Mouse (Mus musculus) ES-E14 (cell line): ENCODE results near the gene Rapgef3. TPM values are rescaled to one million over a fixed set of nuclear protein-coding genes. Genes with fewer than 3 reads are reported as not detected.

ENCODE experiments used
- DNase-seq: peaks from one replicate; pipeline ENCODE4 v3.0.0-alpha.2; 2013; ENCODE audit warnings: low read depth, low spot score
- H3K27ac ChIP-seq: 2 replicates; pipeline ENCODE4 v1.5.1; 2012; ENCODE audit warnings: low read depth, mild to moderate bottlenecking, low read length, moderate library complexity, mixed read lengths; ENCODE audit not compliant: poor library complexity, insufficient read depth, severe bottlenecking
- H3K36me3 ChIP-seq: 2 replicates; pipeline ENCODE4 v1.6.1; 2012; ENCODE audit warnings: mild to moderate bottlenecking, low read length, moderate library complexity, mixed read lengths; ENCODE audit not compliant: control insufficient read depth, poor library complexity, insufficient read depth, severe bottlenecking
- H3K4me1 ChIP-seq, 2 experiments: fragments of 150-350 bp in 1 of 2; sonication (generic) in 1 of 2; 2 replicates each; pipeline ENCODE4 v1.6.1; 2012; ENCODE audit warnings: low read length in 2 of 2, mild to moderate bottlenecking in 1 of 2, mixed read lengths in 1 of 2; ENCODE audit not compliant: control insufficient read depth in 2 of 2, insufficient read depth in 2 of 2, poor library complexity in 1 of 2
- H3K4me3 ChIP-seq, 2 experiments: fragments of 150-350 bp in 1 of 2; sonication (generic) in 1 of 2; 2 replicates each; pipeline ENCODE4 v1.5.1; 2012; ENCODE audit warnings: low read length in 2 of 2, low read depth in 1 of 2, mild to moderate bottlenecking in 1 of 2, mixed read lengths in 1 of 2; ENCODE audit not compliant: insufficient read depth in 1 of 2, poor library complexity in 1 of 2, severe bottlenecking in 1 of 2
- H3K9ac ChIP-seq: 2 replicates; pipeline ENCODE4 v1.6.1; 2012; ENCODE audit warnings: low read depth, mild to moderate bottlenecking, low read length, mixed read lengths; ENCODE audit not compliant: poor library complexity, insufficient read depth, severe bottlenecking
- H3K9me3 ChIP-seq: fragments of 150-350 bp; sonication (generic); 2 replicates; pipeline ENCODE4 v1.6.1; 2012; ENCODE audit warnings: low read depth, mild to moderate bottlenecking, low read length; ENCODE audit not compliant: control insufficient read depth, insufficient read depth
- CHD2 ChIP-seq: IDR thresholded peaks from 2 replicates; pipeline ENCODE4 v1.6.1; 2014; ENCODE audit warnings: mild to moderate bottlenecking, low read depth, low read length, inconsistent platforms
- HCFC1 ChIP-seq: IDR thresholded peaks from 2 replicates; pipeline ENCODE4 v1.6.1; 2012; ENCODE audit warnings: low read length, inconsistent platforms, borderline replicate concordance; ENCODE audit not compliant: insufficient read depth
- MAFK ChIP-seq: IDR thresholded peaks from 2 replicates; pipeline ENCODE4 v1.6.1; 2014; ENCODE audit warnings: mild to moderate bottlenecking, low read depth, low read length, inconsistent platforms; ENCODE audit not compliant: insufficient read depth
- ZC3H11A ChIP-seq: IDR thresholded peaks from 2 replicates; pipeline ENCODE4 v1.6.1; 2012; ENCODE audit warnings: low read depth, mild to moderate bottlenecking, inconsistent platforms, low read length, borderline replicate concordance
- ZNF384 ChIP-seq: IDR thresholded peaks from 2 replicates; pipeline ENCODE4 v1.6.1; 2012; ENCODE audit warnings: low read depth, low read length, inconsistent platforms
- in situ Hi-C, 2 experiments: fragments of 600-800 bp; cut with MboI; formaldehyde crosslinking; loops; one replicate each; pipeline ENCODE4 v1.15.1; 2025; ENCODE audit warnings: low sequenced_read_pairs in 2 of 2, inconsistent platforms in 1 of 2; ENCODE audit not compliant: unreplicated experiment in 2 of 2
- total RNA-seq: library from RNA; depleted of rRNA; stranded (reverse); fragments of 300-350 nt; gene quantifications from 2 replicates; pipeline ENCODE4 v1.2.3, GENCODE M21; 2012

The Rapgef3 gene
- total RNA-seq, 1 experiment, result 12.7 TPM

- Histone ChIP-seq H3K36me3 (no peaks in the 10 kb centered on the region), H3K4me1 (no peaks in the 10 kb centered on the region), H3K4me3 (no peak overlapping the region), H3K9me3 (no peaks in the 10 kb centered on the region), H3K27ac (no peak overlapping the region), H3K9ac (no peak overlapping the region)
- no peak for DNase-seq
- in situ Hi-C loops, result no loop called here
- no peak for TF ChIP-seq MAFK
- TF ChIP-seq HCFC1, result no peak
- no peak for TF ChIP-seq ZC3H11A
- TF ChIP-seq CHD2, result no peak
- no peak for TF ChIP-seq ZNF384
These were observed 28.8 kb downstream of the Rapgef3 start for GRCm38 (mm10) chr15:97738923-97739322.

- H3K9me3 ChIP-seq, result peaks cover 1% of the 10 kb centered on the region; the same call in 1 of the 2 replicates
- no peak overlapping the region for H3K9ac ChIP-seq
- H3K36me3 ChIP-seq, result no peaks in the 10 kb centered on the region
- no peaks in the 10 kb centered on the region for H3K4me1 ChIP-seq
- TF ChIP-seq ZC3H11A (no peak), MAFK (no peak), HCFC1 (no peak)
- H3K27ac ChIP-seq, result no peak overlapping the region
- H3K4me3 ChIP-seq, result no peak overlapping the region
- in situ Hi-C loops, result no loop called here
- no peak for DNase-seq
These were observed 35.8 kb downstream of the Rapgef3 start for GRCm38 (mm10) chr15:97731988-97732387.

- TF ChIP-seq HCFC1 (no peak), CHD2 (no peak), ZNF384 (no peak), MAFK (no peak), ZC3H11A (no peak)
- H3K9me3 ChIP-seq, result peaks cover 1% of the 10 kb centered on the region; the same call in 1 of the 2 replicates
- H3K27ac ChIP-seq, result no peak within 1 kb of the TSS
- H3K4me1 ChIP-seq, result no peaks in the 10 kb centered on the region
- no peak within 1 kb of the TSS for H3K4me3 ChIP-seq
- H3K9ac ChIP-seq, result no peak within 1 kb of the TSS
- no peak for DNase-seq
- no peaks in the 10 kb centered on the region for H3K36me3 ChIP-seq
- in situ Hi-C loops, result no loop called here
These were observed 36.7 kb downstream of the Rapgef3 start, which contains the start of gene Endou for GRCm38 (mm10) chr15:97731111-97731510. Gene Endou, minus strand, starts transcription at chr15:97731339.

GRCm38 (mm10) chr15:97730365-97730764, 37.4 kb downstream of the Rapgef3 start:
- Histone ChIP-seq H3K4me1 (no peaks in the 10 kb centered on the region), H3K36me3 (no peaks in the 10 kb centered on the region), H3K9me3 (peaks cover 1% of the 10 kb centered on the region; the same call in 1 of the 2 replicates), H3K27ac (no peak overlapping the region), H3K9ac (no peak overlapping the region), H3K4me3 (no peak overlapping the region)
- no peak for TF ChIP-seq ZC3H11A
- TF ChIP-seq MAFK, result no peak
- TF ChIP-seq HCFC1, result no peak
- no peak for TF ChIP-seq CHD2
- no peak for TF ChIP-seq ZNF384
- no peak for DNase-seq
- in situ Hi-C loops, result no loop called here

- no peaks in the 10 kb centered on the region for H3K4me1 ChIP-seq
- TF ChIP-seq ZNF384, result no peak
- no peak for TF ChIP-seq MAFK
- TF ChIP-seq HCFC1, result no peak
- DNase-seq, result no peak
- H3K9me3 ChIP-seq, result peaks cover 1% of the 10 kb centered on the region; the same call in 1 of the 2 replicates
- in situ Hi-C loops, result no loop called here
- H3K36me3 ChIP-seq, result no peaks in the 10 kb centered on the region
- H3K27ac ChIP-seq, result no peak overlapping the region
- no peak overlapping the region for H3K4me3 ChIP-seq
- no peak overlapping the region for H3K9ac ChIP-seq
These were observed 39.0 kb downstream of the Rapgef3 start for GRCm38 (mm10) chr15:97728804-97729203.
